Mouse (Mus musculus) liver, adult 2 months (tissue): ENCODE measurements at regions not wholly inside any gene's neighbourhood (a gene's known extent, or its start where the extent isn't known, plus 50 kb on each side); places are given as distances from the start of the nearest gene placed in this dataset.

ENCODE experiments used
- CTCF ChIP-seq: fragments of 200-500 bp; IDR thresholded peaks from 2 replicates; pipeline ENCODE4 v1.5.1; 2011; ENCODE audit warnings: low read depth, low read length, control low read depth
- POLR2A ChIP-seq: fragments of 200-500 bp; IDR thresholded peaks from 2 replicates; pipeline ENCODE4 v1.6.1; 2011; ENCODE audit warnings: low read length, control low read depth; ENCODE audit not compliant: insufficient read depth; ENCODE audit errors: extremely low read depth

DNA sequence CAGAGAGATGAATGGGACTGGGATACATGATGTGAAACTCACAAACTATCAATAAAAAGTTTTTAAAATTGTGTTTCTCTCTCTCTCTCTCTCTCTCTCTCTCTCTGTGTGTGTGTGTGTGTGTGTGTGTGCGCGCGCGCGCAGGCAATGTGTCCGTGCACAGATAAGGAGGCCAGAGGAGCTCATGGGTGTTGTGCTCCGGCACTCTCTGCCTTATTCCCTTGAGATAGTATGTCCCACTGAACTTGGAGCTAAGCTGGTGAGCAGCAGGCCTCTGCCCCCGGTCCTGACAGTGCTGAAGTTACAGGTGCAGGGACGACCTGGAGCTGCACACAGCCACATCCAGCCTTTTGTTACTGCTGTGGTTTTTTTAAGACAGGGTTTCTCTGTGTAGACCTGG lies 57.9 kb upstream of the Galnt15 start:
- TF ChIP-seq CTCF: no peak
- TF ChIP-seq POLR2A: no peak
